Mouse (Mus musculus): ENCODE measurements around the gene Bmp8a.
A peak's percentile ranks its signal among the peaks of the same experiment; 100 is the strongest.
"Not testable (repeated sequence)": the region's sequence is repeated elsewhere in the genome, so short reads cannot be mapped to it uniquely, and the experiment has no call there.

The Bmp8a gene

DNA sequence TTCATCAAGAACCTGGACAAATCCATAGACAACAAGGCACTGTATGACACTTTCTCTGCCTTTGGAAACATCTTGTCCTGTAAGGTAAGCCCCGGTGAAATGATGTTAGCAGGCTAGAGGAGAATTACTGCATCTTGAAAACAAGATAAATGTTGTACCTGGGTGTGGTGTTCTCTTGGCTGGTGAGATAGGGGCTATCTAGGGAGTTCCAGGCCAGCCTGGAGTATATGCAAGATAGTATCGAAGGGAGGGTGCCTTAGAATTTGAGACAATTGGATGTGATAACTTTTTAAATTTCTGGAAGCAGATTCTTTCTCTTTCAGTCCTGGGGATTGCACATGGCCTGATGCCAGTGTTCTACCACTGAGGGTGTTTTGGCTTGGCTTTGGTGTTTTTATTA is 56.3 kb downstream of the Bmp8a start:
- no peak for DNase-seq (ENCODE audit: low spot score)

DNA sequence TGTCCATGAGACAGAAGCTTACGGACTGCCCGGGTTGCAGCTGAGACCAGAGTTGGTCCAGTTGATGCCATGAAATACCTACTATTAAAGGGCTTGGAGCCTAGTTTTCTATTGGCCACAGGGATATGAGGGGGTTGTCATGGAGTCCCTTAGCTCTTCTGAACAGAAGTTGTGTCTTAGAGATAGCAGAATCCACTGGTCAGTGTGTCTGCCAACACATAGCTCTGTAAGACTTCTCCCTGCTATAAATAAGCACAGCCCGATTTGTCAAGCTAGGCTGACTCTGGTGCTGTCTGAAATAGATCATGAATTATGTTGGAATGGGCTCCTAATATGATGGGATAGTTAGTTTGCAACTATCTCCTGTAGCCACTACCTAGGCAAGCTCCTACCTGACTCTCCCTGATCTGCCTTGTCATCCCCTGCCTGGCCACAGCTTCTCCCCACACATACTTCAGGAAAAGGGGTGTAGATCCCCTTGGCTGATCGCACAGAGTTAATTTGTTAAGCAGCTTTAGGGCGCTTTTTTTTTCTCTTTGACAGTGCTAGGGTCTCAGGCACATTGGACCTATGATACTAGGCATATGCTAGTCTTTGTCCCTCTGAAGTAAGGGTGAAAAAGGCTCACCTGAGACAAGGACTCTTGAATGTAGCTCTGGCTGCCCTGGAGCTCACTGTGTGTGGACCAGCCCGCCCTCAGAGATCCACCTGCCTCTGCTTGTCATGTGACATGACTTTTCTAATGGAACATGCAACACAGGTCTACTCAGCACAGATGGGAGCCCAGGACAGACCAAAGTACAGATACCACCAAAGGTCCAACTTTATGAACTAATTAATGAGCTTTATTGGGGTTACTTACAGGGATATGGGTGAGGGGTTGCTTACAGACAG is 58.1 kb downstream of the Bmp8a start:
- no peak for DNase-seq (ENCODE audit: low spot score)

DNA sequence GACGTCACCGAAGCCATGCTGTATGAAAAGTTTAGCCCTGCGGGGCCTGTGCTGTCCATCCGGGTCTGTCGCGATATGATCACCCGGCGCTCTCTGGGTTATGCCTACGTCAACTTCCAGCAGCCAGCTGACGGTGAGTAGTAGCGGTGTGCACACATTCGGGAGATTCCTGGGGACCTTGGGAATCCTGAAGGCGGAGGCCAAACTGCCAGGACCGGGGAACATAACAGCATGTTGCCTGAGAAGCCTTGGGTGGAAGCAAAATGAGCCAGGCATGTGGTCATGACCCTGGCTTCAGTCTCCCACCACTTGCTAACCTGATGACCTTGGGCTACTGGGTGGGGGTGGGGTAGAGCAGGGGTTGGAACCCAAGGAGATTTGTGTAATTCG is 59.4 kb downstream of the Bmp8a start:
- not testable (repeated sequence) for DNase-seq (ENCODE audit: low spot score)

DNA sequence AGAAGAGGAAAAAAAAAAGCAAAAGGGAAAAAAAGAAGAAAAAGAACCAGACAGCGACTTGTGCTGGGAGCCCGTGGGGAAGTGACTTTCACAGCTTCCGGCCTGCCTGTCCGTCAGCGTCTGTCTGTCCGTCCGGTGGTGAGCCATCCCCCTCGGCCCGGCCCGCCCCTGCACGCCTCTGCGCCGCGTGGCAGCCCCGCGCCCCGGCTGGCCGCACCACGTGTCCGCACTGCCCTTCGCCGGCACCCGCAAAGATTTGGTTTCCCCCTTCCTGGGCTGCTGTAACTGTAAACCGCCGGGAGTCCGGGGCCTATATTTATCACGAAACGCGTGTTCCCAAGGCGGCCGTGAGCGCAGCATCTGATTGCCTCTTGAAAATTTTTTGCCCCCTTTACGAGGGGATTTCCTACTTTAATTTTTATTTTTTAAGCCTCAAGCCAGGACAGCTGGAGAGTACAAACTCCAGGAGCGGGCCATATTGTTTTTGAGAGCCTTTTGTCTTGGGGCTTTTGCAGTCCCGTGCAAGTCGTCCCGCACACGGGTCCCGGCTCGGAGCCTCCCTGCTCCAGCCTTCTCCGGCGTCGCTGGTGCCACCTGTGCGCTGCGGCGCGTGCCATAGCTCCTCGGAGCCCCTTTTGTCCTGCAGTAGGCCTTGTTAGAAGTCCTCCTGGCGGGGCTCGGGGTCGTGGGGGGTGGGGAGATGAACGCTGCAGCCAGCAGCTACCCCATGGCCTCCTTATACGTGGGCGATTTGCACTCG is 60.0 kb downstream of the Bmp8a start:
- DNase-seq (ENCODE audit: low spot score) = not testable (repeated sequence)

DNA sequence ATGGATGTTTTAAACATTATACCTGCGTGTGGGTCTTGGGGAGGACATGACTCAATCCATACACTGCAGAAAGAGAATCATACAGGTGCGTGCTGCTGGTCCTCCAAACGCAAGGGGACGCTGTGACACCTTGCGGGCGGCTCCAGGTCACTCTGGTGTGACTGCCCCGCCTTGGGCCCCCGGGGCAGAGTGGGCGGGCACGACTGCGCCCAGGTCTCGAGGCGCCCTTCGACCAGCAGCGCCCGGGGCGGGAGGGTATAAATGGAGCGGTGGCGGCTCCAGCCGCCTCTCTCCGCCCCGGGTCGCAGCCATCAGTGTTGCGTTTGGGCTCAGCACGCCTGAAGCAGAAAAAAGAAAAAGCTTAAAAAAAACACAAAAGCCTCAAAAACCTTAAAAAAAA is 60.6 kb downstream of the Bmp8a start:
- peak; percentile 68 for DNase-seq (ENCODE audit: low spot score)

DNA sequence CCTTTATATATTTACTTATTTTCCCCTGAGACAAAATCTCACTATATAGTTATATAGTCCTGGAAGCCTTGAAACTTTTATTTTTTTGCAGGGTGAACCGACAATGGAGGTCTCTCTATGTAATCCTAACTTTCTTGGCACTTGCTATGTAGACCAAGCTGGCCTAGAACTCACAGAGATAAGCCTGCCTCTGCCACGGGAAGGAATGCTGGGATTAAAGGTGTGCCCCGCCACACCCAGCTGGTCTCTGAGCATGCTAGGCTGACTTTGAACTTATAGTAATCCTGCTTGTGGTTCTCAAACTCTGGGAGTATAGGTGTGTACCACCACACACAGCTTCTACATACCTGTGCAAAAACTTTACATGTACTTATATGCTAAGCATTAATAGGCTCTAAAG is 62.9 kb downstream of the Bmp8a start:
- DNase-seq (ENCODE audit: low spot score) = no peak

DNA sequence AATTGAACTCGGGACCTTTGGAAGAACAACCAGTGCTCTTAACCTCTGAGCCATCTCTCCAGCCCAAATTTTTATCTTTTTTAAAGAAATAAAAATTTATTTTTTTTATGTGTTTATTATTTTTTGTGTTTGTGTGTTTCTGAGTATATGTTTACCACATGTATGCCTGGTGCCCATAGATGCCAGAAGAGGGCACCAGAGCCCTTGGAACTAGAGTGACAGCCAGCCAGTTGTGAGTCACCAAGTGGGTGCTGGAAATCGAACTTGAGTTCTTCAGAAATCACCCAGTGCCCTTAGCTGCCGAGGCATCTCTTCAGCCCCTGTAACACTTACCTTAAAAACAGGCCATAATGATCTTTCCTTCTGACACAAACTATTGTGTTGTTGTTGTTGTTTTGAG is 72.0 kb downstream of the Bmp8a start:
- no peak for DNase-seq (ENCODE audit: low spot score)
